Mouse (Mus musculus): ENCODE data around the gene Daam1. TPM values are rescaled to one million over a fixed set of nuclear protein-coding genes. Genes with fewer than 3 reads are reported as not detected.
A peak's percentile ranks its signal among the peaks of the same experiment; 100 is the strongest.

The Daam1 gene
- 10.7 and 11.2 TPM in 2 replicates for polyA plus RNA-seq (2016; fragmentation: Nextera tagmentation; extraction: Ambion mirVana)

DNA sequence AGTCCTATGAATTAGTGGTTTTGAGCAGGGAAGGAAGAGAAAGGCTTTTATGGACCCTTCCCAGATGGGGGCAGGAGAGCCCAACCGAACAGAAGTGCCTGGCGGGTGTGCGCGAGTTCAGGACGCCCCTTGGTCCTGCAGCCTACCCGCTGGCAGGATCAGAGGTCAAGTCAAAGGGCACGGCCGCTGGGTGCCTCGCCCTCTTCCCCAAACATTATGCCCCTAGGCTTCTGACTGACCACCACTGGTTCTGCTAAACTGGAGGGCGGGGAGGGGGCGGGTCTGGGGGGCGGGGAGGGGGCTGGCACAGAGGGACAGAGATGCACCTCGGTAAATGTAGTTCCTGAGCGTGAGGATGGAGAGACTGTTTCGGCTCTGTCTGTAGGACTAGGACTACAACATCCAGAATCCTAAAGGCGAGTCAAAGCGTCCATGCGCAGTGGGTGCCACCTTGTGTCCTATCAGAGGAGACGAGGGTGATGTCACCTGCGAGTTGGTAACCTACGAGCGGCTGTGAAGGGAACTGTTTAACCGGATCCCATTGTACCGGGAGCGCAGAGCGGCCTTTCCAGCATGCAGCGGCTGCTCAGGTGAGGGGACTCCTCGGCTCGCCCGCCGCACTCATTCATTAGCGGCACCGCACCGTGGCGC lies at the start of gene Daam1:
Daam1 (plus strand) TSS at position 472 of the 651 bp plus-strand sequence.
- peak; percentile 97 for ATAC-seq
- peaks cover 50% of the 10 kb centered on the region for H3K4me1 ChIP-seq
- H3K36me3 ChIP-seq: no peaks in the 10 kb centered on the region
- peak within 1 kb of the TSS; percentile 92 for H3K4me3 ChIP-seq
- H3K9me3 ChIP-seq (replicated peaks): no peaks in the 10 kb centered on the region
- peak within 1 kb of the TSS; percentile 96 for H3K27ac ChIP-seq
- peak within 1 kb of the TSS; percentile 96 for H3K9ac ChIP-seq
- 0 out of 2 replicates have a peak, but pooled peaks cover 6% of the 10 kb centered on the region for H3K27me3 ChIP-seq (replicated peaks)
- WGBS (ENCODE audit: insufficient replicate concordance): 2% methylated on average over 35 of the region's 35 CpGs
- H3K4me2 ChIP-seq: peak within 1 kb of the TSS; percentile 89

DNA sequence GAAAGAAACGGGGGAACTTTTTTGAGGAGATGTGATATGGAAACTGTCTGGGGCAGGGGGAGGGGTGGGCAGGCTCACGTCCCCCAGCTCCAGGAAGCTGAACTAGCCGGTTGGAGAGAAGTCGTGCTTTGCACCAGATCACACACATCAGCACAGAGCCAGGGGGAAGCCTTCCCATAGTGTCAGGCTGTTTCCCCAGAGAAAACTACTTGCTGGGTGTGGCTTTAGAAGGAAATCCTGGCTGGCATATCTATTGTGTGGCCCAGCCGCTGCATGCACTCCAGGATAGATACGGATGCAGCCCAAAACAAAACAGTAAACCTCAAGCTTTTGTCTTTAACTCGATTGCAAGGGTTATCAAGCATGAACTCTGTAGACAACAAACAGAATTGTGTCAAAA lies 49.7 kb upstream of the Daam1 start:
- WGBS (ENCODE audit: insufficient replicate concordance): 21% methylated on average over 7 of the region's 7 CpGs

DNA sequence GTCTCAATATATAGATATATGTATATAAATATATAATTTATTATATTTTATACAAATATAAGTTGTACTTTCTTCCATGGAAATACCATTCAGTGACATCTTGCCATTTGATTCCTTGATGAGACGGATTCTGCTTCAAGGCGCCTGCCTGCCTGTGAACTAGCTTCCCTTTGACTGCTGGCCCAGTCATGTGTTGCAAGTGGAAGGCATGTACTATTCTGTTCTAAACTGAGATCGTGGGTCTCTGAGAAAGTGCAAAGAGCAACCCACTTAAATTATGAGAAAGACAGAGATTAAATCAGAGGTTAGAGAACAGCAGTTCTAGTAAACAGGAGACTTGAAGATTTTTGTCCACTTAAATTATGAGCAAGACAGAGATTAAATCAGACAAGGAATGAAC lies 46.9 kb upstream of the Daam1 start:
- Histone ChIP-seq H3K9ac (no peak overlapping the region), H3K27ac (no peak overlapping the region), H3K4me3 (no peak overlapping the region), H3K4me2 (no peak overlapping the region), H3K9me3 (replicated peaks) (no peaks in the 10 kb centered on the region), H3K4me1 (peaks cover 7% of the 10 kb centered on the region; the same call in 1 of the 2 replicates), H3K36me3 (no peaks in the 10 kb centered on the region), H3K27me3 (replicated peaks) (no peaks in the 10 kb centered on the region; the same call in 1 of the 2 replicates)
- 79% methylated on average over 3 of the region's 3 CpGs for WGBS (ENCODE audit: insufficient replicate concordance)
- ATAC-seq: no peak

More for the DNA sequence above, 49.7 kb upstream of the Daam1 start:
- H3K4me2 ChIP-seq: no peak overlapping the region
- H3K27me3 ChIP-seq (replicated peaks): peaks cover 8% of the 10 kb centered on the region; the same call in 1 of the 2 replicates
- H3K4me1 ChIP-seq: peaks cover 7% of the 10 kb centered on the region; the same call in 1 of the 2 replicates
- H3K36me3 ChIP-seq: no peaks in the 10 kb centered on the region
- H3K9ac ChIP-seq: no peak overlapping the region
- H3K4me3 ChIP-seq: no peak overlapping the region
- H3K9me3 ChIP-seq (replicated peaks): no peaks in the 10 kb centered on the region
- ATAC-seq: 0 out of 2 replicates have a peak, but pooled peaks have one; percentile 24
- H3K27ac ChIP-seq: no peak overlapping the region

DNA sequence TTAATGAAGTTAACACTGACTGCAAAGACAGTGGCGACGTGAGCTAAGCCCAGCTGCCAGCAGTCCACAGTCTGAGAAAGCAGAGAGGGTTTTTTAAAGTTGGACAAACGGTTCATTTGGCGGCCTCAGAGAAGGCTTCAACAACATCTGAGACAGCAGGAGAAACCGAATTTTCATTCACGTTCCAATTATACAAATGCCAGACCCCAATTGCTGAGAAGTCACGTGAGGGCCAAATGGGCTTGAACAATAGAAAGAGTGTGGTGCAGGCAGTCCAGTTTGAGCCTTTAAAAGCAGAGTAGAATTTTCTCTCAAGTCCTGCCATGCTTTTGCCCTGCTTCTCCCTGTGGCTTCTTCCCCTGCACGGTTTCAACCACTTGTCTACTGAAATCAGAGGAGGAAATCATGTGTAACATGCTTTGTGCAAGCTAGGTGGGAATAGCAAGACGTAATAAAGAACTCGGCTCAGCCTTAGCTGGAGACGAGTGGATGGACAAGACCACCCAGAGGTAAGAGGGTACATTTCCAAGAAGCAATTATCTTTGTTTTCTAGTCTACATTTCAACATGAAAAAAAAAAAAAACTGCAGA lies 46.1 kb upstream of the Daam1 start:
- H3K9ac ChIP-seq: no peak overlapping the region
- H3K9me3 ChIP-seq (replicated peaks): no peaks in the 10 kb centered on the region
- no peak for ATAC-seq
- H3K4me1 ChIP-seq: peaks cover 7% of the 10 kb centered on the region; the same call in 1 of the 2 replicates
- H3K4me3 ChIP-seq: no peak overlapping the region
- H3K27me3 ChIP-seq (replicated peaks): no peaks in the 10 kb centered on the region
- 60% methylated on average over 11 of the region's 11 CpGs for WGBS (ENCODE audit: insufficient replicate concordance)
- H3K4me2 ChIP-seq: no peak overlapping the region
- no peaks in the 10 kb centered on the region for H3K36me3 ChIP-seq
- H3K27ac ChIP-seq: no peak overlapping the region

DNA sequence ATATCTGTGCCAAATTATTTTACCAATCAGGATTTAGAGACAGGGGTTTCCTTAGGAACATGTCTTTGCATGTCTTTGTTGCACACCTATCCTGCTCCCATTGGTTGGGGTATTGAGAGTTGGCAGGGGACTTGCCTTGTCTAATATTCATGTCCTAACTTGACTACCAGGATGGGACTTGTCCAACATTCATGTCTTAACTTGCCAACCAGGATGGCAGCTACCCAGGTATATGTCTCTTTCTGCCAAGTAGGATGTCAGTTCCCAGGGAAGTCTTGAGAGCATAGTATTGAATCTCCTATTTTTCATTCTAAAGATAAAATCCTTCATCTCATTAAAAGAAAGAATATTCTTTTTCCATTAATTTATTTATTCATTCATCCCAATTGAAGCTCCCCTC lies 44.4 kb upstream of the Daam1 start:
- H3K9ac ChIP-seq: no peak overlapping the region
- no peaks in the 10 kb centered on the region for H3K27me3 ChIP-seq (replicated peaks)
- H3K4me3 ChIP-seq: no peak overlapping the region
- ATAC-seq: no peak
- H3K9me3 ChIP-seq (replicated peaks): no peaks in the 10 kb centered on the region
- no peaks in the 10 kb centered on the region for H3K36me3 ChIP-seq
- H3K4me2 ChIP-seq: no peak overlapping the region
- peaks cover under 1% of the 10 kb centered on the region; the same call in 1 of the 2 replicates for H3K4me1 ChIP-seq
- H3K27ac ChIP-seq: no peak overlapping the region

DNA sequence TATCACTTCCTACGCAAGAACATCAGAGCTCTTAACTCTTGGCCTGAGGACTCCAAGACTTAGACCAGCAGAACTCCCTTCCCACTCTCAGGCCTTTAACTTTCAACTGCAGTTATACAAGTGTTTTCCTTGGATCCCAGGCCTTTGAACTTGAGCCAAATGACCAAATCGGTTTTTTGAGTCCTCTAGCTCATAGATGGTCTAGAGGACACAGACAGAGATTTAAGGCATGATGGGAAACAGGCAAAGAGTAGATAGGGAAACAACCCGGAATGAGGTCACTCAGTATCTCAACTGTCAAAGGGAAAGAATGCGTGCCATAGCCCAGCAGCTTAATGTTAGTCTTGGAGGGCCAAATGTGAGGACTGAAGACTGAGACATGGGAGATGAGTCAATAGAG lies 42.1 kb upstream of the Daam1 start:
- H3K9ac ChIP-seq: no peak overlapping the region
- WGBS (ENCODE audit: insufficient replicate concordance): 60% methylated on average over 4 of the region's 4 CpGs
- H3K4me1 ChIP-seq: no peaks in the 10 kb centered on the region
- no peaks in the 10 kb centered on the region for H3K36me3 ChIP-seq
- H3K4me2 ChIP-seq: no peak overlapping the region
- no peak for ATAC-seq
- H3K27me3 ChIP-seq (replicated peaks): no peaks in the 10 kb centered on the region
- H3K27ac ChIP-seq: no peak overlapping the region
- no peaks in the 10 kb centered on the region for H3K9me3 ChIP-seq (replicated peaks)
- H3K4me3 ChIP-seq: no peak overlapping the region

DNA sequence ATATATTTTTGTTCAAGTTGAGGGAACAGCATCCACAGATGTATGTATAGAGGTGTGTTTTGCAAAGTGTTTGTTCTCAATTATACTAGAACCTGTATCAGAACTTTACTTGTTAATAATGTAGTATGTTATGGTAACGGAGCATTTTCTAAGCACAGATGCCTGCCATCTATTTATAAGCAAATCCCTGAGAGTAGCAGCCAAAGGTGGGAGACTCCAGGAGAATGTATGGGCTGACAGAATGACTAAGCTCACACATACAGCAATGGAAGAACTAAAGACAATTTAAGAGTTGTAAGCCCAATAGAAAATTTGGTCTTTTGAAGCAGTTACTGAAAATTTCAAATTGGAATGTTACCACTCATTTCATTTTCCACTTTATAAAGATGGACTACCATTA lies 40.3 kb upstream of the Daam1 start:
- H3K4me1 ChIP-seq: no peaks in the 10 kb centered on the region
- H3K27ac ChIP-seq: no peak overlapping the region
- no peaks in the 10 kb centered on the region for H3K36me3 ChIP-seq
- no peak for ATAC-seq
- WGBS (ENCODE audit: insufficient replicate concordance): 78% methylated on average over 1 of the region's 1 CpGs
- H3K9ac ChIP-seq: no peak overlapping the region
- H3K9me3 ChIP-seq (replicated peaks): no peaks in the 10 kb centered on the region
- no peak overlapping the region for H3K4me2 ChIP-seq
- H3K27me3 ChIP-seq (replicated peaks): 0 out of 2 replicates have a peak, but pooled peaks cover 2% of the 10 kb centered on the region
- H3K4me3 ChIP-seq: no peak overlapping the region

DNA sequence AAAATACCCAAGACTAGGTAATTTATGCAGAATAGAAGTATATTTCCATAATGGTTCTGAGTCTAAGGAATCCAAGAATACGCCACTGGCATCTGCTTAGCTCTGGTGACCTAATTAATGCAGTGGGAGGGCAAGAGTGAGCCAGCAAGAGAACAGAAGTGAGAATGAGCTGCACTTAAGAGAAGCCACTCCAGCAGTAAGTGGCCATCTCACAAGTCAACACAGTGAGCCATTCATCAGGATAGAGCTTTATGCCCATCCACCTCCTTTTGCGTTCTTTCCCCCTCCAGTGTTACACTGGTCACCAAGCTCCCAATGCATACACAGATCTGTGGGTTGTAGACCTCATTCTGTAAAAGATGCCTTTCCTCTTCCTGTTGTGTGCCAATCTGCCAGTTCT lies 37.8 kb upstream of the Daam1 start:
- Histone ChIP-seq H3K4me3 (no peak overlapping the region), H3K27ac (no peak overlapping the region), H3K4me1 (no peaks in the 10 kb centered on the region), H3K4me2 (no peak overlapping the region), H3K9ac (no peak overlapping the region), H3K9me3 (replicated peaks) (no peaks in the 10 kb centered on the region), H3K27me3 (replicated peaks) (0 out of 2 replicates have a peak, but pooled peaks cover 6% of the 10 kb centered on the region), H3K36me3 (no peaks in the 10 kb centered on the region)
- ATAC-seq: no peak
- WGBS (ENCODE audit: insufficient replicate concordance): 84% methylated on average over 2 of the region's 2 CpGs

DNA sequence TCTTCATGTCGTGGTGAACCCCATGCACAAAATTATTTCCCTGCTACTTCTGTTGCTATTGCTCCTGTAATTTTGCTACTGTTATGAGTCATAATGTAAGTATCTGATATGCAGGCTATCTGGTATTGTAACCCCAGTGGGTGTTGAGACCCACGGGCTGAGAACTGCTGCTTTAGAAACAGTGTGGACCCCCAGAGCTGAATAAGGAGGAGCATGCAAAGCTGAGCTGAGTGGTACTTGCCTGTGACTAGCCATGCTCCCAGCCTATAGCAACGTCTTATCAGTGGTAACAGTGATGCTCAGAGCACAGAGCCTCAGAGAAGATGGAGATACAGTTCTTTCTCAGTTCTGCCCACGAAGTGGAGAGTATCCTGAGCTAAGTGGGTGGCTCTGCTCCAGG lies 35.3 kb upstream of the Daam1 start:
- H3K27me3 ChIP-seq (replicated peaks): 0 out of 2 replicates have a peak, but pooled peaks cover 6% of the 10 kb centered on the region
- WGBS (ENCODE audit: insufficient replicate concordance): 26% methylated on average over 4 of the region's 4 CpGs

DNA sequence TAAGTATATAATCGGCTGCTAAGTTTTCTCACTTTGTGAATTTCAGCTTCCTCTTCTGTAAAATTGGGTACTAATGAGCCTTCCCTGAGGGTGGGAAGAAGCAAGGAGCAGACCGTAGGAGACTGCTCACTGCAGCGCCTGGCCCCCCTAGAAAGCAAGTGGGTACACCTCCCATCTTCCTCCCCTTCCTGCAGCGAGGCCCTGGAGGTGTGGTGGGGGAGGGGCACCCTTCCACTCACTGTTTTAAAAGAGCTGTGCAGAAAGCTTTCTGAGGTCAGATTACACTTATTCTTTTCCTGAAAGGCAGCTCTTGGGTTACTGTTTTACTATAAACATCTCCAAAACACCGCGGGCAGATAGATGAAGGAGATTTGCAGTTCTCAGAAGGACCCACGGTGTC lies 34.4 kb upstream of the Daam1 start:
- Histone ChIP-seq H3K4me2 (no peak overlapping the region), H3K4me3 (no peak overlapping the region), H3K4me1 (no peaks in the 10 kb centered on the region), H3K27ac (no peak overlapping the region), H3K27me3 (replicated peaks) (0 out of 2 replicates have a peak, but pooled peaks cover 6% of the 10 kb centered on the region), H3K9ac (no peak overlapping the region), H3K9me3 (replicated peaks) (no peaks in the 10 kb centered on the region), H3K36me3 (no peaks in the 10 kb centered on the region)
- ATAC-seq: no peak
- 11% methylated on average over 7 of the region's 7 CpGs for WGBS (ENCODE audit: insufficient replicate concordance)

More for the DNA sequence above, 35.3 kb upstream of the Daam1 start:
- Histone ChIP-seq H3K4me1 (no peaks in the 10 kb centered on the region), H3K9ac (no peak overlapping the region), H3K36me3 (no peaks in the 10 kb centered on the region), H3K27ac (no peak overlapping the region), H3K4me3 (no peak overlapping the region), H3K4me2 (no peak overlapping the region), H3K9me3 (replicated peaks) (no peaks in the 10 kb centered on the region)
- ATAC-seq: no peak

DNA sequence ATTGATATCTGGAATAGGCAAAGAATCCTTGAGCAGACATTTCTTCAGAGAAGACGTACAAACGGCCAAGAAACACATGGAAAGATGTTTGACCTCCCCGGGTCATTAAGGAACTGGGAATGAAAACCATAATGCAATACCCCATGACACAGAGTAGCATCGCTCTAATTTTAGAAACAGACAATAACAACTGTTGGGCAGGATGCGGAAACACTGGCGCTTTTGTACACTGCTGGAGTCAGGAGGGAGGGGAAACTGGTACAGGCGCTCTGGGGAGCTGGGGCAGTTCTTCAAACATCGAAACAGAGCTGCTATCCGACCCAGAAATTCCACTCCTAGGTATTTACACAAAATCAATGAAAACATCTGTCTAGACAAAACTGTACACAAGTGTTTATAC lies 23.6 kb upstream of the Daam1 start:
- ATAC-seq: no peak
- no peaks in the 10 kb centered on the region for H3K36me3 ChIP-seq
- H3K4me2 ChIP-seq: no peak overlapping the region
- H3K27ac ChIP-seq: no peak overlapping the region
- no peak overlapping the region for H3K9ac ChIP-seq
- no peaks in the 10 kb centered on the region for H3K4me1 ChIP-seq
- H3K9me3 ChIP-seq (replicated peaks): no peaks in the 10 kb centered on the region
- 60% methylated on average over 9 of the region's 9 CpGs for whole genome bisulfite sequencing (ENCODE audit: insufficient replicate concordance)
- no peak overlapping the region for H3K4me3 ChIP-seq
- H3K27me3 ChIP-seq (replicated peaks): no peaks in the 10 kb centered on the region

DNA sequence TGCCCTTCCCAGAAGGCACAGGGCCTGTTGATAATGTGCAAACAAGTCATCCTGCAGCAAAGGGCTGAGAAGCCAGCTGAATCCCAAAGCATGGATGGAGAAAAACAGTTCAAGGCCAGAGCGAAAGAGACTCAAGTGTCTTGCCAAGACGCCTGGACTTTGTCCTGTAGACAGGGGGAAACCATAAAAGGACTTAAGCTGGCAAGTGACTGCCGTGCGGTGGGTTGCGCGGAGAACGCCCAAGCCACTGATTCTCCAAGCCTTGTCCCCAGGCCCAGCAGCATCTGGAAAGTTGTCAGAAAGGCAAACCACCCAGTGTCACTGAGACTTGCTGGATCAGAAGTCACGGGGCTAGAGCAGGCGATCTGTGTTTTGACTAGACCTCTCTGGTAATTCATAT lies 22.2 kb upstream of the Daam1 start:
- H3K27ac ChIP-seq: no peak overlapping the region
- H3K9me3 ChIP-seq (replicated peaks): no peaks in the 10 kb centered on the region
- no peaks in the 10 kb centered on the region for H3K36me3 ChIP-seq
- no peak overlapping the region for H3K4me3 ChIP-seq
- H3K27me3 ChIP-seq (replicated peaks): no peaks in the 10 kb centered on the region
- ATAC-seq: no peak
- no peaks in the 10 kb centered on the region for H3K4me1 ChIP-seq
- 91% methylated on average over 9 of the region's 9 CpGs for WGBS (ENCODE audit: insufficient replicate concordance)
- no peak overlapping the region for H3K9ac ChIP-seq
- H3K4me2 ChIP-seq: no peak overlapping the region
